Mouse (Mus musculus) embryonic facial prominence, embryonic 11.5 days (tissue): Measurements from ENCODE around the gene Acad9. TPM values are rescaled to one million over a fixed set of nuclear protein-coding genes. Genes with fewer than 3 reads are reported as not detected.
A peak's percentile ranks its signal among the peaks of the same experiment; 100 is the strongest.

Source experiments
- ATAC-seq: fragments of 200-750 bp; cut with Nextera tagmentation; replicated peaks from 2 replicates; pipeline ENCODE4 v1.8.0; 2017; ENCODE audit warnings: low read depth; ENCODE audit not compliant: insufficient number of reproducible peaks, low FRiP score, low TSS enrichment
- DNase-seq: peaks from one replicate; pipeline ENCODE4 v3.0.0-alpha.2; 2015; ENCODE audit warnings: low spot score
- H3K27ac ChIP-seq: fragments of 300-500 bp; sonication (generic); replicated peaks from 2 replicates; pipeline ENCODE4 v1.5.1; 2014; ENCODE audit warnings: mild to moderate bottlenecking, low read depth, low read length, control low read depth
- H3K27me3 ChIP-seq: fragments of 300-500 bp; sonication (generic); 2 replicates; pipeline ENCODE4 v1.6.1; 2014; ENCODE audit warnings: mild to moderate bottlenecking, low read length, moderate library complexity, mixed read lengths; ENCODE audit not compliant: control insufficient read depth, insufficient read depth
- H3K36me3 ChIP-seq: fragments of 300-500 bp; sonication (generic); replicated peaks from 2 replicates; pipeline ENCODE4 v1.6.1; 2014; ENCODE audit warnings: low read depth, mild to moderate bottlenecking, low read length, moderate library complexity, mixed read lengths; ENCODE audit not compliant: control insufficient read depth, insufficient read depth
- H3K4me1 ChIP-seq: fragments of 300-500 bp; sonication (generic); 2 replicates; pipeline ENCODE4 v1.6.1; 2014; ENCODE audit warnings: low read length, mixed read lengths; ENCODE audit not compliant: control insufficient read depth, insufficient read depth
- H3K4me2 ChIP-seq: fragments of 300-500 bp; sonication (generic); 2 replicates; pipeline ENCODE4 v1.6.1; 2014; ENCODE audit warnings: low read depth, mild to moderate bottlenecking, control low read depth, low read length, moderate library complexity
- H3K4me3 ChIP-seq: fragments of 300-500 bp; sonication (generic); 2 replicates; pipeline ENCODE4 v1.5.1; 2014; ENCODE audit warnings: low read depth, low read length, control low read depth
- H3K9ac ChIP-seq: fragments of 300-500 bp; sonication (generic); replicated peaks from 2 replicates; pipeline ENCODE4 v1.6.1; 2014; ENCODE audit warnings: mild to moderate bottlenecking, control low read depth, low read length
- H3K9me3 ChIP-seq: fragments of 300-500 bp; sonication (generic); replicated peaks from 2 replicates; pipeline ENCODE4 v1.6.1; 2016; ENCODE audit warnings: mild to moderate bottlenecking, low read length, inconsistent platforms, mixed read lengths; ENCODE audit not compliant: control insufficient read depth
- WGBS: fragments of 180-500 bp; shearing (Covaris S2); extraction: QIAGEN DNeasy Blood & Tissue Kit; methylation state at CpG from one replicate; pipeline ENCODE4 v1.1.7; 2014; 5-methylcytosine and 5-hydroxymethylcytosine counted together
- polyA plus RNA-seq: library from polyadenylated mRNA; unstranded; fragments of >200 nt; fragmentation: Nextera tagmentation; extraction: Ambion mirVana; gene quantifications from 2 replicates; pipeline ENCODE4 v1.2.1, GENCODE M21; 2014

The Acad9 gene
- polyA plus RNA-seq, result 99.7 and 103 TPM in 2 replicates

DNA sequence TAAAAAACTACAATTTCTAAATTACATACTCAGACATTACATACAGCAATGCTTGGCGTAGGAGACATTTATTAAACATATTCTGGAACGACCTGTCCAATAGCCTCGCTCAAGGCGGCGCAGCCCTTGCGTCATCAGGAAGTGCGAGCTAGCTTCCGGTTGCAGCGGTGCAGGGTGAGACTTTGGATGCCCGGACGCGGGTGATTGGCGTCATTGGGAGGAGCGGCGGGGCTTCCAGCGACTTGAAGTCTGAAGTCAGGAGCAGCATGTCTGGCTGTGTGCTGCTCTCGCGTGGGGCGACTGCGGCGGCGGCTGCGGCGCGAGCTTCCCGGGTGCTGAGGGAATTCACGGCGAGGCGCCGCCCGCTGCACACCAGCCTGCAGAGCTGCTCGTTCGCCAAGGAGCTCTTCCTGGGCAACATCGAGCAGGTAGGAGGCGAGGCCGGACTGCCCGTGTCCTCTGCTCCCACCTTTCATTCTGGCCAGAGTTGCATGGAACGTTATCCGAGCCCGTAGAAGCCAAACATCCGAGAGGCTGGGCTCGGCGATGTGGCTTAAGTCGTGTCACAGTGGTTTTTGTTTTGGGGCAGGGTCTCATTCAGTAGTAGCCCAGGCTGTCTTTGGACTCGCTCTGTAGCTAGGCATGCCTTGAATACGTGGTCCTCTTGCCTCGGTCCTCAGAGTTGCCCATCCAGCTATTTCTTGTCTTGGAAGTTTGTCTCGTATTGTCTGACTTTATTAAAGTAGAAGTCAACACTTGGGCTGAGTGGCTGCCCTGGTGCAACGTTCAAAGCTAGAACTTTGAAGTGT, at the start of gene Acad9:
Acad9 (plus strand) TSS at position 137 of the 809 bp plus-strand sequence.
- Histone ChIP-seq H3K36me3 (no peaks in the 10 kb centered on the region), H3K9me3 (no peaks in the 10 kb centered on the region), H3K4me3 (peak within 1 kb of the TSS; percentile 88), H3K4me1 (no peaks in the 10 kb centered on the region; the same call in 1 of the 2 replicates), H3K27me3 (no peaks in the 10 kb centered on the region), H3K9ac (peak within 1 kb of the TSS; percentile 88), H3K4me2 (peak within 1 kb of the TSS; percentile 75), H3K27ac (no peak within 1 kb of the TSS)
- WGBS, result under 1% methylated on average over 47 of the region's 49 CpGs
- ATAC-seq (peak; percentile 98), DNase-seq (peak; percentile 97)

DNA sequence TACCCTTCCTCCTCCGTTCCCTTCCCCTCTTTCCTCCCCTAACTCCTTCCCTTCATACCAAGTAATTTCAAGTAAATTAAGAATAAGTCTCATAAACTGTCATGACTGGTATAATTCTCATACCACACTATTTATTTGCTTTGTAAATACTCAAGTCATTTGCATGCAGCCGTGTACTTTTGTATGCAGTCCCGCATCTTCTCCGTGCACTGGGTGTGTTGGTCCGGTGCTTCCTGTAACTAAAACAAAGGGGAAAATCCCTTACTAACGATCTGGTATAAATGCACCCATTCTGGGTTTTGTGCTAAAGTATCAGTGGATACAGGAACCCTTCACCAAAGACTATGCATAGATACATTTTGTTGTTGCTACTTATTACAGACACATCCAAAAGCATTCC, 40.0 kb upstream of the Acad9 start:
- no peak overlapping the region for H3K9ac ChIP-seq
- WGBS, result 85% methylated on average over 6 of the region's 6 CpGs
- H3K9me3 ChIP-seq, result no peaks in the 10 kb centered on the region
- DNase-seq (no peak), ATAC-seq (no peak)
- H3K4me2 ChIP-seq, result no peak overlapping the region
- H3K27me3 ChIP-seq, result no peaks in the 10 kb centered on the region
- H3K4me1 ChIP-seq, result no peaks in the 10 kb centered on the region
- H3K4me3 ChIP-seq, result no peak overlapping the region
- no peaks in the 10 kb centered on the region for H3K36me3 ChIP-seq
- no peak overlapping the region for H3K27ac ChIP-seq

DNA sequence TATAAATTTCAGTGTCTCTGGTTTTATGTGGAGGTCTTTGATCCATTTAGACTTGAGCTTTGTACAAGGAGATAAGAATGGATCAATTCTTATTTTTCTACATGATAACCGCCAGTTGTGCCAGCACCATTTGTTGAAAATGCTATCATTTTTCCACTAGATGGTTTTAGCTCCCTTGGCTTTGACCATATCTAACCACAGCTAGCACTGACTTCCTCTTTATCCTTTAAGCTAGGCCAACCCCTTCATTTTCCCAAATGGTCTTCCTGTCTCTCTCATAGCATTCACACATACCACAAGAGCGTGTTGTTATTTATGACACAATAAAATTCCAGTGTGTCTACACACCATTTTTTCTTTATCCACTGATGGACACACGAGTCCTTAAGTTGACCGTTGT, 35.8 kb upstream of the Acad9 start:
- H3K9me3 ChIP-seq, result no peaks in the 10 kb centered on the region
- no peak overlapping the region for H3K4me2 ChIP-seq
- no peak overlapping the region for H3K9ac ChIP-seq
- no peaks in the 10 kb centered on the region for H3K4me1 ChIP-seq
- DNase-seq (no peak), ATAC-seq (no peak)
- H3K27me3 ChIP-seq, result no peaks in the 10 kb centered on the region
- H3K36me3 ChIP-seq, result no peaks in the 10 kb centered on the region
- H3K4me3 ChIP-seq, result no peak overlapping the region
- H3K27ac ChIP-seq, result no peak overlapping the region
- WGBS, result 93% methylated on average over 4 of the region's 4 CpGs

DNA sequence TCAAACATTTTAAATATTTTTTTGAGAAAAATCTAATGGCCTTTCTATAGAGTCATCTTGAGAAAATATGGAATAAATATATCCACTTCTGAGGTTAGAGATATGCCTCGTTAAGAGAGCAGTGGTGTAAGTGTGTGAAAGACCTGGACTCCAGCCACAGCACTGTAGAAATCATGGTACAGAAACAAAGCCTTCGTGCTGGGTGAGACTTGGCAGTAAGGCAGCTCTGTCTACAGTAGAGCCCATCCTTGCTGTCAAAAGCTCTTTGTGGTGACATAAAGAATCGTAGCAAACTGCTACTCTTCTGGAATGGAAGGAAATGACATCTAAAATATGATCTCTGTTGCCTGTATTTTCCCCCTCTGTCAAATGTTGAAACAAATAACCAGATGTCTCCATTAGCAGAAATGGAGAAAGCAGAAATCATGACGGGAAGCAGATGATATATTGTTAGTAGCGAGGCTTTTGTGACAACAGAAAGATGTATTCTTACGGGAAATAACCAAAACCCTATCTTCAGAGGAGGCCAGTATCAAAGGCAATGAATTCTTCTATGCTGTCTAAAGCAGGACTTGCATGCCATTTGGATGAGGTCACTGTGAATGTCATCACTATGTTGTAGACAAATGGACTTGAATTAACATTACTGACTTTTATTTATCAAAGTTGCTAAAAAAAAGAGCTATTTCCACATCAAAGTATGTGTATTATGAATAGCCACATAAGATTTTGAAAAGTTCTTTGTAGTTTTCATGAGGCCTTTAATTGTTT, 33.9 kb upstream of the Acad9 start:
- ATAC-seq, result no peak

DNA sequence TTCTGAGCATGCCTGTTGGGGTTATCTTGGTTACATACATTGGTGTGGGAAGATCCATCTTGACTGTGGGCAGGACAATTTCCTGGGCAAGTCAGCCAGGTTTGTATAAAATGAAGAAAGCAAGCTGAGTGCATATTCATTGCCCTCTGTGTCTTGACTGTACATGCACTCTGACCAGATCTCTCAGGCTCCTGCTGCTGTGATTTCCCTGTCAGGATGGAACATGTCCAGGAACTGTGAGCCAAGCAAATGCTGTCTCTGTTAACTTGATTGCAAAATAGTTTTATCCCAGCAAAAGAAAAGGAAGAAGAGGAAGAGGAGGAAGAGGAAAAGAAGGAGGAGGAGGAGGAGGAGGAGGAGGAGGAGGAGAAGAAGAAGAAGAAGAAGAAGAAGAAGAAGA, 21.3 kb upstream of the Acad9 start:
- ATAC-seq, result no peak
- H3K9ac ChIP-seq, result no peak overlapping the region

More for the DNA sequence above, 33.9 kb upstream of the Acad9 start:
- no peak overlapping the region for H3K9ac ChIP-seq
- no peak overlapping the region for H3K4me3 ChIP-seq
- no peak overlapping the region for H3K4me2 ChIP-seq
- no peak for DNase-seq
- 83% methylated on average over 6 of the region's 6 CpGs for WGBS
- no peaks in the 10 kb centered on the region for H3K9me3 ChIP-seq
- H3K36me3 ChIP-seq, result no peaks in the 10 kb centered on the region
- no peaks in the 10 kb centered on the region for H3K4me1 ChIP-seq
- H3K27me3 ChIP-seq, result no peaks in the 10 kb centered on the region
- no peak overlapping the region for H3K27ac ChIP-seq

DNA sequence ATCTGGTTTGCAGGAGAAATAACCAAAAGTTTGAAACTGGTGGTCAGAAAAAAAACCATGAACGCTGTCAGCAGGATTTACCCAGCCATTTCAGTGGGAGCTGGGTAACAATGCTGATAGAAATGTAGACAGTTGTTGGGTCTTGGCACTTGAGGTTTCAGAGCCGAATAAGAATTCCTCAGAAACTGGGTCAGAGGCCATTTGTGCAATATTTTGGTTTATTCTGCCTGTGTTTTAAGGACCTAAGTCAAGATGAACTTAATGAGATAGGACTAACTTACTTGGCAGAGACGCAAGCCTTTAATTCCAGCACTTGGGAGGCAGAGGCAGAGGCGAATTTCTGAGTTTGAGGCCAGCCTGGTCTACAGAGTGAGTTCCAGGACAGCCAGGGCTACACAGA, 20.7 kb upstream of the Acad9 start:
- Histone ChIP-seq H3K4me1 (no peaks in the 10 kb centered on the region), H3K4me3 (no peak overlapping the region), H3K27ac (no peak overlapping the region), H3K36me3 (no peaks in the 10 kb centered on the region), H3K9ac (no peak overlapping the region), H3K27me3 (no peaks in the 10 kb centered on the region), H3K9me3 (no peaks in the 10 kb centered on the region), H3K4me2 (no peak overlapping the region)
- ATAC-seq, result no peak
- no peak for DNase-seq
- WGBS, result 85% methylated on average over 4 of the region's 4 CpGs

More for the DNA sequence above, 21.3 kb upstream of the Acad9 start:
- Histone ChIP-seq H3K4me2 (no peak overlapping the region), H3K36me3 (no peaks in the 10 kb centered on the region), H3K4me3 (no peak overlapping the region), H3K4me1 (no peaks in the 10 kb centered on the region), H3K27ac (no peak overlapping the region), H3K27me3 (no peaks in the 10 kb centered on the region), H3K9me3 (no peaks in the 10 kb centered on the region)
- DNase-seq, result no peak

DNA sequence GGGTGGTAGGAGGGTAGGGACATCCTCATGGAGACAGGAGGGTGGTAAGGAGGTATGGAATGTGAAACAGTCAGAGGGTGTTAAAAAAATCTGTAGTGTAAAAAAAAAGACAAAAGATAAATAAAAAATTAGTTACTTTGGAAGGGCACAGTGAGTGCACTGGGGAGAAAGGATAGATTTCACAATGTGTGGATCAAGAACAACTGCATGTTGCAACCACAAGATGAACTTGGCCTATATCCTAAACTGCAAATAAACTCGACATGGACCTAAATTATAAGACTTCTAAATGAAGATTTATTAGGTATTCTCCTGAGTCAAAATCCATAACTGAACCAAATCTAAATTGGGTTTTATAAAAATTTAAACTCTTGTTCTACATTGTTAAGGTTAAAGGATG, 16.7 kb upstream of the Acad9 start:
- Histone ChIP-seq H3K4me1 (no peaks in the 10 kb centered on the region), H3K27ac (no peak overlapping the region), H3K27me3 (no peaks in the 10 kb centered on the region), H3K36me3 (no peaks in the 10 kb centered on the region), H3K4me3 (no peak overlapping the region), H3K4me2 (no peak overlapping the region), H3K9me3 (no peaks in the 10 kb centered on the region), H3K9ac (no peak overlapping the region)
- WGBS, result 69% methylated on average over 1 of the region's 1 CpGs
- DNase-seq (no peak), ATAC-seq (no peak)

DNA sequence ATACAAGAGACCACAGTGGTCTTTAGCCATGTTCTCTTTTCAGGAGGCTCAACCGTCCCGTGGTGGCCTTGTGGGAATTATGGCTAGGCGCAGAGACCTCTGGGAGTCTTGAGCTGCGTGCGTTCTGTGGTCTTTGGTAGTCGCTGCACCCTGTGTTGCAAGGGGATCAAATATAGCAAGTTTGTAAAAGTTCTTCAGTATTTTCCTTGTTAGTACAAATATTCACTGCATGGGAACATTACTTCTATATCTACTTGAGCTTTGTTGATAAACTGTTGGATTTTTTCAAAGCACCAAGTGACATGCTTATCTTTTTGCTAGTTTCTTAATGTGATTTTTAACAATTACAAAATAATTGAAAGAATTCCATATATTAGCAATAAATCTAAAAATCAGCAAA, 12.3 kb upstream of the Acad9 start, which contains the start of gene Ccdc144b:
Ccdc144b (minus strand) TSS at position 101 of the 400 bp plus-strand sequence.
- H3K4me3 ChIP-seq, result no peak within 1 kb of the TSS
- ATAC-seq, result no peak
- H3K36me3 ChIP-seq, result no peaks in the 10 kb centered on the region
- H3K4me1 ChIP-seq, result no peaks in the 10 kb centered on the region
- no peak for DNase-seq
- WGBS, result 86% methylated on average over 6 of the region's 6 CpGs
- no peak within 1 kb of the TSS for H3K4me2 ChIP-seq
- H3K9ac ChIP-seq, result no peak within 1 kb of the TSS
- H3K27ac ChIP-seq, result no peak within 1 kb of the TSS
- H3K27me3 ChIP-seq, result no peaks in the 10 kb centered on the region
- no peaks in the 10 kb centered on the region for H3K9me3 ChIP-seq
